Mouse (Mus musculus): ENCODE results near the gene Serac1.

GRCm38 (mm10) chr17:5998235-5998500, 81.4 kb downstream of the Serac1 start:
- TF ChIP-seq CTCF (IDR thresholded peaks at IDR 0.05; ENCODE audit: extremely low read depth, insufficient read depth, low read length) (no peak), POLR2A (IDR thresholded peaks at IDR 0.05; ENCODE audit: extremely low read depth, insufficient read depth, low read length) (no peak)
